Comparison of ENCODE assay signal across 23 mouse cellular contexts in genomic region chr3:38956012-38956648, GRCm38 (mm10).
"Had no signal": no experiment of that assay in that cellular context is flagged by ENCODE, and none has a peak within 500 bp of the region (broad histone marks: within the 10 kb centered on the region; RNA-seq: fewer than 3 reads in every experiment).

No protein-coding gene starts in this region.

- DNase-seq: gastrocnemius, postnatal 14 days; gastrocnemius, postnatal 36 days; heart, adult 2 months; heart, postnatal 14 days; heart, postnatal 36 days; kidney, adult 8-10 months; kidney, postnatal 14 days; layer of hippocampus, adult 9-11 months; layer of hippocampus, postnatal 36 days; liver; liver, embryonic 13.5 days had no signal

- H3K4me1 ChIP-seq: heart, embryonic 15.5 days; hindbrain, embryonic 13.5 days; hindbrain, embryonic 15.5 days; liver, embryonic 13.5 days; liver, embryonic 15.5 days had no signal

- H3K27ac ChIP-seq: heart, adult 2 months; heart, embryonic 13.5 days; heart, embryonic 15.5 days; hindbrain, embryonic 13.5 days; hindbrain, embryonic 15.5 days; hindbrain, postnatal 0 days; limb, embryonic 10.5 days; limb, embryonic 12.5 days; liver, embryonic 13.5 days; liver, embryonic 15.5 days had no signal

- H3K27me3 ChIP-seq: heart, embryonic 13.5 days; heart, embryonic 15.5 days; hindbrain, embryonic 13.5 days; hindbrain, embryonic 15.5 days; limb, embryonic 12.5 days; liver, embryonic 13.5 days; liver, embryonic 15.5 days had no signal

- H3K4me2 ChIP-seq: heart, embryonic 11.5 days; heart, embryonic 13.5 days; heart, embryonic 15.5 days; hindbrain, embryonic 13.5 days; hindbrain, embryonic 15.5 days; limb, embryonic 12.5 days; liver, embryonic 11.5 days; liver, embryonic 13.5 days; liver, embryonic 15.5 days had no signal

- H3K9me3 ChIP-seq: heart, embryonic 13.5 days; heart, embryonic 15.5 days; hindbrain, embryonic 13.5 days; hindbrain, embryonic 15.5 days; limb, embryonic 10.5 days; limb, embryonic 12.5 days; liver, embryonic 13.5 days; liver, embryonic 15.5 days had no signal

- H3K9ac ChIP-seq: heart, embryonic 13.5 days; heart, embryonic 15.5 days; hindbrain, embryonic 13.5 days; hindbrain, embryonic 15.5 days; limb, embryonic 12.5 days; liver, embryonic 13.5 days; liver, embryonic 15.5 days had no signal

- H3K36me3 ChIP-seq: liver, embryonic 13.5 days; liver, embryonic 15.5 days had no signal

- ATAC-seq: forebrain, embryonic 16.5 days; hindbrain, postnatal 0 days; intestine, embryonic 16.5 days had no signal

- H3K4me3 ChIP-seq: heart, adult 2 months; heart, embryonic 13.5 days; heart, embryonic 15.5 days; hindbrain, embryonic 13.5 days; hindbrain, embryonic 15.5 days; limb, embryonic 10.5 days; limb, embryonic 12.5 days; liver, embryonic 13.5 days; liver, embryonic 15.5 days had no signal
